Mouse (Mus musculus): ENCODE data around the gene Tnk1. TPM values are rescaled to one million over a fixed set of nuclear protein-coding genes. Genes with fewer than 3 reads are reported as not detected.

Gene Tnk1
- total RNA-seq, 2 experiments from 2014 or later: 0.48 TPM; not detected in 1

- ATAC-seq (replicated peaks; ENCODE audit: low FRiP score, low TSS enrichment, poor library complexity, severe bottlenecking): peak; percentile 26; the same call in 1 of the 2 replicates
Observed at GRCm38 (mm10) chr11:69846738-69847688, 11.5 kb downstream of the Tnk1 start.

- peak; percentile 84 for ATAC-seq (replicated peaks; ENCODE audit: low FRiP score, low TSS enrichment, poor library complexity, severe bottlenecking)
Observed at GRCm38 (mm10) chr11:69846198-69846680, 12.3 kb downstream of the Tnk1 start, which contains the start of gene Plscr3. Gene Plscr3, plus strand, starts transcription at chr11:69846376.

- ATAC-seq (replicated peaks; ENCODE audit: low FRiP score, low TSS enrichment, poor library complexity, severe bottlenecking): no peak
Observed at GRCm38 (mm10) chr11:69838714-69839104, 19.8 kb downstream of the Tnk1 start.

GRCm38 (mm10) chr11:69837952-69838713 lies 20.4 kb downstream of the Tnk1 start, which contains the start of gene Tmem256:
Gene Tmem256, plus strand, starts transcription at chr11:69838514.
- peak; percentile 91 for ATAC-seq (replicated peaks; ENCODE audit: low FRiP score, low TSS enrichment, poor library complexity, severe bottlenecking)

- no peak for ATAC-seq (replicated peaks; ENCODE audit: low FRiP score, low TSS enrichment, poor library complexity, severe bottlenecking)
Observed at GRCm38 (mm10) chr11:69837604-69837951, 21.0 kb downstream of the Tnk1 start, which contains the start of gene Nlgn2. Gene Nlgn2, minus strand, starts transcription at chr11:69837784.

- no peak for ATAC-seq (replicated peaks; ENCODE audit: low FRiP score, low TSS enrichment, poor library complexity, severe bottlenecking)
Observed at GRCm38 (mm10) chr11:69836703-69837576, 21.6 kb downstream of the Tnk1 start.

GRCm38 (mm10) chr11:69835966-69836335 lies 22.6 kb downstream of the Tnk1 start:
- no peak for ATAC-seq (replicated peaks; ENCODE audit: low FRiP score, low TSS enrichment, poor library complexity, severe bottlenecking)

GRCm38 (mm10) chr11:69835326-69835965 lies 23.1 kb downstream of the Tnk1 start:
- ATAC-seq (replicated peaks; ENCODE audit: low FRiP score, low TSS enrichment, poor library complexity, severe bottlenecking): no peak

- ATAC-seq (replicated peaks; ENCODE audit: low FRiP score, low TSS enrichment, poor library complexity, severe bottlenecking): peak; percentile 39
Observed at GRCm38 (mm10) chr11:69834001-69834549, 24.5 kb downstream of the Tnk1 start.

GRCm38 (mm10) chr11:69833554-69833953 lies 25.0 kb downstream of the Tnk1 start:
- 0 out of 2 replicates have a peak, but pooled peaks have one; percentile 16 for ATAC-seq (replicated peaks; ENCODE audit: low FRiP score, low TSS enrichment, poor library complexity, severe bottlenecking)

GRCm38 (mm10) chr11:69828832-69829231 lies 29.7 kb downstream of the Tnk1 start:
- no peak for ATAC-seq (replicated peaks; ENCODE audit: low FRiP score, low TSS enrichment, poor library complexity, severe bottlenecking)

GRCm38 (mm10) chr11:69823456-69823855 lies 35.1 kb downstream of the Tnk1 start:
- ATAC-seq (replicated peaks; ENCODE audit: low FRiP score, low TSS enrichment, poor library complexity, severe bottlenecking): no peak

- no peak for ATAC-seq (replicated peaks; ENCODE audit: low FRiP score, low TSS enrichment, poor library complexity, severe bottlenecking)
Observed at GRCm38 (mm10) chr11:69822080-69822479, 36.5 kb downstream of the Tnk1 start, which contains the start of gene Spem1. Gene Spem1, minus strand, starts transcription at chr11:69822180.

- no peak for ATAC-seq (replicated peaks; ENCODE audit: low FRiP score, low TSS enrichment, poor library complexity, severe bottlenecking)
Observed at GRCm38 (mm10) chr11:69818871-69819270, 39.7 kb downstream of the Tnk1 start.

GRCm38 (mm10) chr11:69818365-69818764 lies 40.2 kb downstream of the Tnk1 start, which contains the start of gene Spem2:
Gene Spem2, minus strand, starts transcription at chr11:69818465.
- ATAC-seq (replicated peaks; ENCODE audit: low FRiP score, low TSS enrichment, poor library complexity, severe bottlenecking): no peak

- ATAC-seq (replicated peaks; ENCODE audit: low FRiP score, low TSS enrichment, poor library complexity, severe bottlenecking): no peak
Observed at GRCm38 (mm10) chr11:69816520-69816919, 42.0 kb downstream of the Tnk1 start.

- no peak for ATAC-seq (replicated peaks; ENCODE audit: low FRiP score, low TSS enrichment, poor library complexity, severe bottlenecking)
Observed at GRCm38 (mm10) chr11:69815155-69815554, 43.4 kb downstream of the Tnk1 start, which contains the start of gene Gm39566. Gene Gm39566, minus strand, starts transcription at chr11:69815298.

- ATAC-seq (replicated peaks; ENCODE audit: low FRiP score, low TSS enrichment, poor library complexity, severe bottlenecking): no peak
Observed at GRCm38 (mm10) chr11:69810280-69810679, 48.2 kb downstream of the Tnk1 start.
